ENCODE assay signal across 24 mouse cellular contexts in genomic region chr4:111399784-111400183, GRCm38 (mm10). TPM values are rescaled to one million over a fixed set of nuclear protein-coding genes. Genes with fewer than 3 reads are reported as not detected.
DNase-seq lines count a peak whose midpoint lies in the region; ATAC-seq and TF ChIP-seq lines count a peak whose summit lies in the region.
"Had no signal": no experiment of that assay in that cellular context is flagged by ENCODE, and none has a peak within 500 bp of the region (broad histone marks: within the 10 kb centered on the region; RNA-seq: fewer than 3 reads in every experiment).

No protein-coding gene starts in this region.

- no peak for TF ChIP-seq CTCF in liver, adult 2 months (IDR thresholded peaks at IDR 0.05; ENCODE audit: low read depth, low read length)
- TF ChIP-seq CTCF in spleen, adult 2 months (IDR thresholded peaks at IDR 0.05; ENCODE audit: extremely low read depth, insufficient read depth, insufficient read length, insufficient replicate concordance): no peak

- no peak for ATAC-seq in liver, embryonic 11.5 days (replicated peaks; ENCODE audit: low FRiP score)
- 0 out of 2 replicates have a peak, but pooled peaks have one; percentile 22 for ATAC-seq in common myeloid progenitor, adult 5-6 weeks (replicated peaks; ENCODE audit: low read depth, poor library complexity, severe bottlenecking)
- ATAC-seq: forebrain, embryonic 14.5 days had no signal

- H3K4me1 ChIP-seq in liver, adult 2 months (ENCODE audit: control insufficient read depth, insufficient read depth, low read length): no peaks in the 10 kb centered on the region
- H3K4me1 ChIP-seq in liver, embryonic 11.5 days (replicated peaks; ENCODE audit: control insufficient read depth, insufficient read depth, low read length): no peaks in the 10 kb centered on the region
- H3K4me1 ChIP-seq in spleen, adult 2 months (ENCODE audit: control insufficient read depth, insufficient read depth, insufficient read length): peaks cover 30% of the 10 kb centered on the region
- H3K4me1 ChIP-seq in heart, embryonic 10.5 days: no peaks in the 10 kb centered on the region
- H3K4me1 ChIP-seq: forebrain, embryonic 10.5 days; heart, embryonic 15.5 days; hindbrain, embryonic 10.5 days had no signal

- H3K27ac ChIP-seq in liver, adult 2 months (replicated peaks; ENCODE audit: insufficient read depth, low read depth, low read length): no peak overlapping the region
- no peak overlapping the region for H3K27ac ChIP-seq in liver, embryonic 11.5 days (ENCODE audit: low read depth, low read length)
- H3K27ac ChIP-seq in spleen, adult 2 months (ENCODE audit: insufficient read depth, low read length): peak overlapping the region; percentile 74; the same call in 1 of the 2 replicates
- H3K27ac ChIP-seq in heart, embryonic 10.5 days: no peak overlapping the region
- H3K27ac ChIP-seq: embryonic facial prominence, embryonic 15.5 days; forebrain, embryonic 10.5 days; heart, embryonic 15.5 days; hindbrain, embryonic 10.5 days; hindbrain, embryonic 14.5 days had no signal

- no peaks in the 10 kb centered on the region for H3K27me3 ChIP-seq in liver, adult 2 months (ENCODE audit: control insufficient read depth, insufficient read depth, low read length)
- H3K27me3 ChIP-seq in liver, embryonic 11.5 days (replicated peaks; ENCODE audit: control insufficient read depth, insufficient read depth, low read length): no peaks in the 10 kb centered on the region
- no peaks in the 10 kb centered on the region for H3K27me3 ChIP-seq in spleen, adult 2 months (ENCODE audit: control insufficient read depth, insufficient read depth, low read length)
- H3K27me3 ChIP-seq in heart, embryonic 10.5 days (ENCODE audit: insufficient read depth, poor library complexity, severe bottlenecking): no peaks in the 10 kb centered on the region
- H3K27me3 ChIP-seq: embryonic facial prominence, embryonic 15.5 days; heart, embryonic 15.5 days had no signal

- H3K36me3 ChIP-seq in liver, adult 2 months (ENCODE audit: control insufficient read depth, insufficient read depth, low read length): no peaks in the 10 kb centered on the region
- H3K36me3 ChIP-seq in liver, embryonic 11.5 days (ENCODE audit: control insufficient read depth, insufficient read depth, low read length): no peaks in the 10 kb centered on the region
- H3K36me3 ChIP-seq in spleen, adult 2 months (ENCODE audit: control insufficient read depth, insufficient read depth, low read length): no peaks in the 10 kb centered on the region
- no peaks in the 10 kb centered on the region for H3K36me3 ChIP-seq in heart, embryonic 10.5 days
- H3K36me3 ChIP-seq: embryonic facial prominence, embryonic 15.5 days; forebrain, embryonic 10.5 days; heart, embryonic 15.5 days; hindbrain, embryonic 10.5 days had no signal

- H3K9me3 ChIP-seq in liver, embryonic 11.5 days (ENCODE audit: control insufficient read depth, low read length): no peaks in the 10 kb centered on the region
- H3K9me3 ChIP-seq in heart, embryonic 10.5 days: no peaks in the 10 kb centered on the region
- H3K9me3 ChIP-seq: embryonic facial prominence, embryonic 15.5 days; forebrain, embryonic 10.5 days; heart, embryonic 15.5 days; hindbrain, embryonic 10.5 days had no signal

- H3K4me2 ChIP-seq in liver, embryonic 11.5 days: no peak overlapping the region
- H3K4me2 ChIP-seq: embryonic facial prominence, embryonic 15.5 days; heart, embryonic 11.5 days; heart, embryonic 15.5 days; hindbrain, embryonic 14.5 days had no signal

- no peak for TF ChIP-seq POLR2A in liver, adult 2 months (IDR thresholded peaks at IDR 0.05; ENCODE audit: extremely low read depth, insufficient read depth, low read length)
- TF ChIP-seq POLR2A in spleen, adult 2 months (IDR thresholded peaks at IDR 0.05; ENCODE audit: low read depth, low read length): no peak

- no peak overlapping the region for H3K9ac ChIP-seq in liver, adult 2 months (ENCODE audit: low read depth, low read length)
- H3K9ac ChIP-seq in liver, embryonic 11.5 days (ENCODE audit: low read depth, low read length): no peak overlapping the region
- H3K9ac ChIP-seq: embryonic facial prominence, embryonic 15.5 days; heart, embryonic 15.5 days; hindbrain, embryonic 14.5 days had no signal

- peak; percentile 2 for DNase-seq in liver, adult 2 months (ENCODE audit: extremely low read depth, low read depth, low spot score)
- DNase-seq in liver, embryonic 11.5 days (ENCODE audit: low spot score): no peak
- DNase-seq in A20 (ENCODE audit: low read depth, low spot score): peak; percentile 88
- peak; percentile 69 to 76 for DNase-seq in spleen, adult 2 months (ENCODE audit: low read depth in 1 of 2, low spot score in 2 of 2)
- no peak for DNase-seq in heart, adult 11 months
- DNase-seq in gastrocnemius, adult 18-20 months (ENCODE audit: low spot score): no peak
- no peak for DNase-seq in heart, embryonic 10.5 days (ENCODE audit: low spot score)
- DNase-seq: adrenal gland, adult 2 months; adrenal gland, postnatal 36 days; cerebellum, adult 11-12 months; cerebellum, adult 9-11 months; cerebellum, postnatal 36 days; gastrocnemius, postnatal 36 days; heart, adult 18-20 months; heart, postnatal 14 days had no signal

- no peak overlapping the region for H3K4me3 ChIP-seq in liver, adult 2 months (ENCODE audit: insufficient read depth, low read depth, low read length)
- no peak overlapping the region for H3K4me3 ChIP-seq in liver, embryonic 11.5 days (ENCODE audit: low read depth, low read length)
- no peak overlapping the region for H3K4me3 ChIP-seq in spleen, adult 2 months (ENCODE audit: extremely low read depth, insufficient read depth, insufficient read length)
- H3K4me3 ChIP-seq in heart, embryonic 10.5 days: no peak overlapping the region
- H3K4me3 ChIP-seq: embryonic facial prominence, embryonic 15.5 days; erythroblast, embryonic 14.5 days; forebrain, embryonic 10.5 days; heart, embryonic 15.5 days; hindbrain, embryonic 10.5 days had no signal

- no peaks in the 10 kb centered on the region for H3K79me2 ChIP-seq in liver, adult 2 months (ENCODE audit: control insufficient read depth, insufficient read depth, low read length)

RNA-seq across cellular contexts. Expression of gene Bend5, which starts 15.0 kb away (rescaled TPM):
- total RNA-seq in liver, adult 2 months (2014; rRNA removed): 0.13 and 0.28 TPM in 2 replicates
- 0.13 TPM in 1 of 2 replicates, not detected in the other for polyA plus RNA-seq in liver, adult 2 months (2012; rRNA removed)
- 5.8 and 7.4 TPM in 2 replicates for polyA plus RNA-seq in liver, embryonic 11.5 days (2014; fragmentation: Nextera tagmentation; extraction: Ambion mirVana)
- total RNA-seq in common myeloid progenitor, adult 5-6 weeks (2017): 3.3 and 6.2 TPM in 2 replicates
- 25.2 and 29.4 TPM in 2 replicates for polyA plus RNA-seq in spleen, adult 2 months (2012; rRNA removed)
- under 1 TPM; 0.16 to 0.85 TPM for total RNA-seq in gastrocnemius, adult 18-20 months (2021)
- polyA plus RNA-seq in heart, embryonic 10.5 days (2016; fragmentation: Nextera tagmentation; extraction: Ambion mirVana): 12.1 and 15.6 TPM in 2 replicates
- polyA plus RNA-seq: erythroblast, embryonic 14.5 days had no signal

Comparison
In these comparisons a context has a peak if more than half of its experiments do, and no peak if none do; other contexts are left out.
1. DNase-seq: peak in liver, adult 2 months (single experiment), A20 (single experiment) and spleen, adult 2 months (2 of 2); none in liver, embryonic 11.5 days (single experiment), heart, adult 11 months (single experiment), gastrocnemius, adult 18-20 months (single experiment) and heart, embryonic 10.5 days (single experiment).